Mouse (Mus musculus): ENCODE results near the gene Gtdc1. TPM values are rescaled to one million over a fixed set of nuclear protein-coding genes. Genes with fewer than 3 reads are reported as not detected.

The Gtdc1 gene
- polyA plus RNA-seq, 1 experiment from 2014 or later: 20.6 TPM

GRCm38 (mm10) chr2:44829753-44830152, 97.7 kb downstream of the Gtdc1 start:
- Histone ChIP-seq H3K9me3 (replicated peaks; ENCODE audit: control insufficient read depth, low read length) (no peaks in the 10 kb centered on the region), H3K4me3 (ENCODE audit: low read depth, low read length) (no peak overlapping the region), H3K36me3 (ENCODE audit: control insufficient read depth, insufficient read depth, low read length) (no peaks in the 10 kb centered on the region), H3K4me2 (ENCODE audit: low read length) (no peak overlapping the region), H3K27me3 (replicated peaks; ENCODE audit: control insufficient read depth, insufficient read depth, low read length) (no peaks in the 10 kb centered on the region), H3K9ac (ENCODE audit: low read length) (no peak overlapping the region), H3K4me1 (ENCODE audit: control insufficient read depth, insufficient read depth, low read length) (no peaks in the 10 kb centered on the region), H3K27ac (ENCODE audit: low read depth, low read length) (no peak overlapping the region)
- no peak for ATAC-seq
- DNase-seq (ENCODE audit: low spot score): no peak
- WGBS: 81% methylated on average over 2 of the region's 2 CpGs

- Histone ChIP-seq H3K4me2 (ENCODE audit: low read length) (no peak overlapping the region), H3K36me3 (ENCODE audit: control insufficient read depth, insufficient read depth, low read length) (no peaks in the 10 kb centered on the region), H3K9me3 (replicated peaks; ENCODE audit: control insufficient read depth, low read length) (no peaks in the 10 kb centered on the region), H3K9ac (ENCODE audit: low read length) (no peak overlapping the region), H3K27me3 (replicated peaks; ENCODE audit: control insufficient read depth, insufficient read depth, low read length) (no peaks in the 10 kb centered on the region), H3K27ac (ENCODE audit: low read depth, low read length) (no peak overlapping the region), H3K4me3 (ENCODE audit: low read depth, low read length) (no peak overlapping the region), H3K4me1 (ENCODE audit: control insufficient read depth, insufficient read depth, low read length) (no peaks in the 10 kb centered on the region)
- ATAC-seq (no peak), DNase-seq (ENCODE audit: low spot score) (no peak)
- 72% methylated on average over 2 of the region's 2 CpGs for WGBS
Measured at GRCm38 (mm10) chr2:44829346-44829745, 98.1 kb downstream of the Gtdc1 start.

- no peaks in the 10 kb centered on the region for H3K27me3 ChIP-seq (replicated peaks; ENCODE audit: control insufficient read depth, insufficient read depth, low read length)
- H3K27ac ChIP-seq (ENCODE audit: low read depth, low read length): no peak overlapping the region
- no peak overlapping the region for H3K4me2 ChIP-seq (ENCODE audit: low read length)
- ATAC-seq (no peak), DNase-seq (ENCODE audit: low spot score) (no peak)
- no peaks in the 10 kb centered on the region for H3K36me3 ChIP-seq (ENCODE audit: control insufficient read depth, insufficient read depth, low read length)
- no peaks in the 10 kb centered on the region for H3K9me3 ChIP-seq (replicated peaks; ENCODE audit: control insufficient read depth, low read length)
- H3K9ac ChIP-seq (ENCODE audit: low read length): no peak overlapping the region
- no peak overlapping the region for H3K4me3 ChIP-seq (ENCODE audit: low read depth, low read length)
- no peaks in the 10 kb centered on the region for H3K4me1 ChIP-seq (ENCODE audit: control insufficient read depth, insufficient read depth, low read length)
- 97% methylated on average over 3 of the region's 3 CpGs for WGBS
Measured at GRCm38 (mm10) chr2:44826609-44827008, 100.8 kb downstream of the Gtdc1 start.

- no peaks in the 10 kb centered on the region for H3K27me3 ChIP-seq (replicated peaks; ENCODE audit: control insufficient read depth, insufficient read depth, low read length)
- no peaks in the 10 kb centered on the region for H3K9me3 ChIP-seq (replicated peaks; ENCODE audit: control insufficient read depth, low read length)
- H3K9ac ChIP-seq (ENCODE audit: low read length): no peak overlapping the region
- ATAC-seq: no peak
- DNase-seq (ENCODE audit: low spot score): no peak
- H3K4me2 ChIP-seq (ENCODE audit: low read length): no peak overlapping the region
- H3K27ac ChIP-seq (ENCODE audit: low read depth, low read length): no peak overlapping the region
- no peaks in the 10 kb centered on the region for H3K36me3 ChIP-seq (ENCODE audit: control insufficient read depth, insufficient read depth, low read length)
- H3K4me1 ChIP-seq (ENCODE audit: control insufficient read depth, insufficient read depth, low read length): no peaks in the 10 kb centered on the region
- no peak overlapping the region for H3K4me3 ChIP-seq (ENCODE audit: low read depth, low read length)
Measured at GRCm38 (mm10) chr2:44817787-44818186, 109.7 kb downstream of the Gtdc1 start.

- Histone ChIP-seq H3K9ac (ENCODE audit: low read length) (no peak overlapping the region), H3K4me3 (ENCODE audit: low read depth, low read length) (no peak overlapping the region), H3K9me3 (replicated peaks; ENCODE audit: control insufficient read depth, low read length) (no peaks in the 10 kb centered on the region), H3K36me3 (ENCODE audit: control insufficient read depth, insufficient read depth, low read length) (no peaks in the 10 kb centered on the region), H3K27me3 (replicated peaks; ENCODE audit: control insufficient read depth, insufficient read depth, low read length) (no peaks in the 10 kb centered on the region), H3K27ac (ENCODE audit: low read depth, low read length) (no peak overlapping the region), H3K4me1 (ENCODE audit: control insufficient read depth, insufficient read depth, low read length) (no peaks in the 10 kb centered on the region), H3K4me2 (ENCODE audit: low read length) (no peak overlapping the region)
- ATAC-seq: no peak
- 85% methylated on average over 3 of the region's 3 CpGs for WGBS
- no peak for DNase-seq (ENCODE audit: low spot score)
Measured at GRCm38 (mm10) chr2:44813729-44814128, 113.7 kb downstream of the Gtdc1 start.

- 87% methylated on average over 6 of the region's 6 CpGs for WGBS
Measured at GRCm38 (mm10) chr2:44804497-44804896, 123.0 kb downstream of the Gtdc1 start.

GRCm38 (mm10) chr2:44801361-44801760, 126.1 kb downstream of the Gtdc1 start:
- Histone ChIP-seq H3K9me3 (replicated peaks; ENCODE audit: control insufficient read depth, low read length) (no peaks in the 10 kb centered on the region), H3K27ac (ENCODE audit: low read depth, low read length) (no peak overlapping the region), H3K4me2 (ENCODE audit: low read length) (no peak overlapping the region), H3K4me3 (ENCODE audit: low read depth, low read length) (no peak overlapping the region), H3K4me1 (ENCODE audit: control insufficient read depth, insufficient read depth, low read length) (no peaks in the 10 kb centered on the region), H3K36me3 (ENCODE audit: control insufficient read depth, insufficient read depth, low read length) (no peaks in the 10 kb centered on the region), H3K27me3 (replicated peaks; ENCODE audit: control insufficient read depth, insufficient read depth, low read length) (no peaks in the 10 kb centered on the region), H3K9ac (ENCODE audit: low read length) (no peak overlapping the region)
- DNase-seq (ENCODE audit: low spot score): no peak
- no peak for ATAC-seq
- 84% methylated on average over 2 of the region's 2 CpGs for WGBS

More at GRCm38 (mm10) chr2:44804497-44804896, 123.0 kb downstream of the Gtdc1 start:
- no peak overlapping the region for H3K27ac ChIP-seq (ENCODE audit: low read depth, low read length)
- no peak overlapping the region for H3K4me3 ChIP-seq (ENCODE audit: low read depth, low read length)
- no peaks in the 10 kb centered on the region for H3K4me1 ChIP-seq (ENCODE audit: control insufficient read depth, insufficient read depth, low read length)
- H3K9me3 ChIP-seq (replicated peaks; ENCODE audit: control insufficient read depth, low read length): no peaks in the 10 kb centered on the region
- H3K9ac ChIP-seq (ENCODE audit: low read length): no peak overlapping the region
- H3K36me3 ChIP-seq (ENCODE audit: control insufficient read depth, insufficient read depth, low read length): no peaks in the 10 kb centered on the region
- no peak overlapping the region for H3K4me2 ChIP-seq (ENCODE audit: low read length)
- no peak for DNase-seq (ENCODE audit: low spot score)
- ATAC-seq: no peak
- H3K27me3 ChIP-seq (replicated peaks; ENCODE audit: control insufficient read depth, insufficient read depth, low read length): no peaks in the 10 kb centered on the region

GRCm38 (mm10) chr2:44791840-44792239, 135.6 kb downstream of the Gtdc1 start:
- WGBS: 77% methylated on average over 4 of the region's 4 CpGs

GRCm38 (mm10) chr2:44791134-44791533, 136.3 kb downstream of the Gtdc1 start:
- Histone ChIP-seq H3K9me3 (replicated peaks; ENCODE audit: control insufficient read depth, low read length) (no peaks in the 10 kb centered on the region), H3K4me1 (ENCODE audit: control insufficient read depth, insufficient read depth, low read length) (no peaks in the 10 kb centered on the region), H3K27ac (ENCODE audit: low read depth, low read length) (no peak overlapping the region), H3K36me3 (ENCODE audit: control insufficient read depth, insufficient read depth, low read length) (no peaks in the 10 kb centered on the region), H3K4me2 (ENCODE audit: low read length) (no peak overlapping the region), H3K9ac (ENCODE audit: low read length) (no peak overlapping the region), H3K27me3 (replicated peaks; ENCODE audit: control insufficient read depth, insufficient read depth, low read length) (no peaks in the 10 kb centered on the region), H3K4me3 (ENCODE audit: low read depth, low read length) (no peak overlapping the region)
- 90% methylated on average over 5 of the region's 5 CpGs for WGBS
- no peak for DNase-seq (ENCODE audit: low spot score)
- no peak for ATAC-seq

More at GRCm38 (mm10) chr2:44791840-44792239, 135.6 kb downstream of the Gtdc1 start:
- Histone ChIP-seq H3K36me3 (ENCODE audit: control insufficient read depth, insufficient read depth, low read length) (no peaks in the 10 kb centered on the region), H3K27me3 (replicated peaks; ENCODE audit: control insufficient read depth, insufficient read depth, low read length) (no peaks in the 10 kb centered on the region), H3K9me3 (replicated peaks; ENCODE audit: control insufficient read depth, low read length) (no peaks in the 10 kb centered on the region), H3K9ac (ENCODE audit: low read length) (no peak overlapping the region), H3K4me3 (ENCODE audit: low read depth, low read length) (no peak overlapping the region), H3K27ac (ENCODE audit: low read depth, low read length) (no peak overlapping the region), H3K4me1 (ENCODE audit: control insufficient read depth, insufficient read depth, low read length) (no peaks in the 10 kb centered on the region), H3K4me2 (ENCODE audit: low read length) (no peak overlapping the region)
- no peak for DNase-seq (ENCODE audit: low spot score)
- ATAC-seq: no peak
